Mouse (Mus musculus) liver, adult 2 months (tissue): ENCODE measurements at regions not wholly inside any gene's neighbourhood (a gene's known extent, or its start where the extent isn't known, plus 50 kb on each side); places are given as distances from the start of the nearest gene placed in this dataset.
"Not testable (repeated sequence)": the region's sequence is repeated elsewhere in the genome, so short reads cannot be mapped to it uniquely, and the experiment has no call there.

Experiments used
- CTCF ChIP-seq: fragments of 200-500 bp; IDR thresholded peaks from 2 replicates; pipeline ENCODE4 v1.5.1; 2011; ENCODE audit warnings: low read depth, low read length, control low read depth
- POLR2A ChIP-seq: fragments of 200-500 bp; IDR thresholded peaks from 2 replicates; pipeline ENCODE4 v1.6.1; 2011; ENCODE audit warnings: low read length, control low read depth; ENCODE audit not compliant: insufficient read depth; ENCODE audit errors: extremely low read depth

- not testable (repeated sequence) for TF ChIP-seq CTCF, POLR2A
Observed at GRCm38 (mm10) chr11:27095460-27095859, 501.7 kb upstream of the Vrk2 start.
